Mouse (Mus musculus) urinary bladder, postnatal 25 days (tissue): ENCODE data around the gene Gm2564.
"Not testable (repeated sequence)": the region's sequence is repeated elsewhere in the genome, so short reads cannot be mapped to it uniquely, and the experiment has no call there.

Experiments
- DNase-seq: peaks from one replicate; pipeline ENCODE4 v3.0.0; 2022; ENCODE audit warnings: low spot score

Gm2564 gene

GRCm38 (mm10) chr4:42629419-42629818, at the start of gene Gm2564:
Gene Gm2564, plus strand, starts transcription at chr4:42629719.
- DNase-seq = not testable (repeated sequence)

- DNase-seq = not testable (repeated sequence)
These were observed 17.6 kb upstream of the Gm2564 start, which contains the start of gene Gm10591 for GRCm38 (mm10) chr4:42611895-42612294. Gene Gm10591, plus strand, starts transcription at chr4:42612195.

- not testable (repeated sequence) for DNase-seq
These were observed 25.4 kb downstream of the Gm2564 start, which contains the start of gene Ccl27b for GRCm38 (mm10) chr4:42654951-42655350. Gene Ccl27b, plus strand, starts transcription at chr4:42655251.

- DNase-seq = not testable (repeated sequence)
These were observed 32.3 kb downstream of the Gm2564 start, which contains the start of gene Il11ra2 for GRCm38 (mm10) chr4:42661793-42662192. Gene Il11ra2, minus strand, starts transcription at chr4:42661893.

GRCm38 (mm10) chr4:42675415-42675814, 45.9 kb downstream of the Gm2564 start:
- not testable (repeated sequence) for DNase-seq

- DNase-seq = not testable (repeated sequence)
These were observed 49.8 kb downstream of the Gm2564 start for GRCm38 (mm10) chr4:42679365-42679764.

- DNase-seq = not testable (repeated sequence)
These were observed 51.1 kb downstream of the Gm2564 start for GRCm38 (mm10) chr4:42680374-42681356.
